Mouse (Mus musculus): ENCODE data around the gene Apobec4. TPM values are rescaled to one million over a fixed set of nuclear protein-coding genes. Genes with fewer than 3 reads are reported as not detected.

Apobec4 gene
- polyA plus RNA-seq, 1 experiment = not detected

DNA sequence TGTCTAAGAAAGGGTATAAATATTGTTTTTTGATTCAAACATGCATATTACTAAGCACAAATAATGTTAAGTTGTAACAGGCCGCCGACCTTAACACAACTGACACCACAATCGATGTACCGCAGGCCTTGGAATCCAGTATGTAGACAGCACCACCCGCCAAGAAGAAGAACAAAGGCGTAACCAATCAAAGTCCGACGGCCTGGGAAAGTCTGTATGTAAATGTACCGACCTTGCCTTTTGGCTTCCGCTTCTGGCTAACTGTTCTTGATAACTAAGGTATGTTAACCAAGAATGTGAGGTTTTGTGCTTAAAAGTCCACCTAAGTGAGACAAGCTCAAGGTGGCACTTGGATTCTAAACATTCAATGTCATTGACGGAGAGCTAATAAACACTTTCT lies 11.0 kb upstream of the Apobec4 start:
- no peaks in the 10 kb centered on the region for H3K36me3 ChIP-seq (ENCODE audit: control insufficient read depth, insufficient read depth)
- H3ac ChIP-seq (ENCODE audit: control insufficient read depth, insufficient read length, low read depth) = no peak overlapping the region
- TF ChIP-seq MYOG (IDR thresholded peaks at IDR 0.05; ENCODE audit: control insufficient read depth, extremely low read depth, insufficient read length) (no peak), CTCF (IDR thresholded peaks at IDR 0.05; ENCODE audit: control insufficient read depth, insufficient read depth, insufficient read length) (no peak), FOSL1 (IDR thresholded peaks at IDR 0.05; ENCODE audit: insufficient read depth, low read length, poor library complexity, severe bottlenecking) (no peak), CEBPB (IDR thresholded peaks at IDR 0.05; ENCODE audit: low read depth) (no peak), MAX (IDR thresholded peaks at IDR 0.05) (no peak), USF1 (IDR thresholded peaks at IDR 0.05; ENCODE audit: low read depth) (no peak), MYOD1 (IDR thresholded peaks at IDR 0.05; ENCODE audit: control insufficient read depth, insufficient read length, low read depth) (no peak)
- no peaks in the 10 kb centered on the region for H3K27me3 ChIP-seq (ENCODE audit: control insufficient read depth, insufficient read depth, insufficient read length)
- no peak overlapping the region for H3K4me3 ChIP-seq (ENCODE audit: insufficient read depth, poor library complexity, severe bottlenecking)
- H3K79me2 ChIP-seq (ENCODE audit: control insufficient read depth, insufficient read depth) = no peaks in the 10 kb centered on the region
- no peaks in the 10 kb centered on the region for H3K79me3 ChIP-seq (ENCODE audit: low read depth)

DNA sequence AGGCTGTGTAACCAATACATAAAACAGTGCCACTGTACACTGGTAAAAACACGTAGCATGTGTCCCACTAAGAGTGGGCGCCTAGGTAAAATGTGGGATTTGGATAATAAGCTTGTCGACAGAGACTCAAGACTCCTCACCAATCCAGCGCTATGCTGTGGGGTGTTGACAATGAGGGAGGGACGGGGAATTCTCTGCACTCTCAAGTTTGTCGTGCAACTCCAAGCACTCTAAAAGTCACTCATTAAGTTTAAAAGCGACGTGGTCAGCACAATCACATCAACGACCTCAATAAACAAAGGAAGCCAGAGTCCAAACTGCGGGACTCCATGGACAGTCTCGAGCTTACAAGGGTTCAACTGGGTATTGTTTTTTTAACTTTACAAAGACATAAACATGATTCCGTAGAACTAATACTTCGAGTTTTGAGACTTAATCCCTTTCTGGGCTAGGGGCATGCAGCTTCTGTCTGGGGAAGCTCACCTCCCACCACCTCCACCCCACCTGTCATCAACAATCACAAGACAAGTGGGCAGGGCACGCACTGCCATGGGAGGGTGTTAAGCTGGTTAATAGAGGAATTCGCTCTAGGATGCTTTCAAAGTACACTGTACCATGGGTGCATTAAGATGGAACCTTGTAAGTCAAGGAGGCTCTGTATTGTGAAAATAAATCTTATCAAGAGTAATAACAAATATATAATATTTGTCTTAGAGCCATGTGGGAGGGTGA lies 7.1 kb upstream of the Apobec4 start:
- Histone ChIP-seq H3K79me3 (ENCODE audit: low read depth) (no peaks in the 10 kb centered on the region), H3K36me3 (ENCODE audit: control insufficient read depth, insufficient read depth) (no peaks in the 10 kb centered on the region), H3K4me3 (ENCODE audit: insufficient read depth, poor library complexity, severe bottlenecking) (no peak overlapping the region), H3K79me2 (ENCODE audit: control insufficient read depth, insufficient read depth) (no peaks in the 10 kb centered on the region), H3ac (ENCODE audit: control insufficient read depth, insufficient read length, low read depth) (no peak overlapping the region), H3K27me3 (ENCODE audit: control insufficient read depth, insufficient read depth, insufficient read length) (no peaks in the 10 kb centered on the region)
- TF ChIP-seq MYOD1 (IDR thresholded peaks at IDR 0.05; ENCODE audit: control insufficient read depth, insufficient read length, low read depth) = peak; percentile 14
- no peak for TF ChIP-seq FOSL1 (IDR thresholded peaks at IDR 0.05; ENCODE audit: insufficient read depth, low read length, poor library complexity, severe bottlenecking)
- TF ChIP-seq MAX (IDR thresholded peaks at IDR 0.05) = no peak

DNA sequence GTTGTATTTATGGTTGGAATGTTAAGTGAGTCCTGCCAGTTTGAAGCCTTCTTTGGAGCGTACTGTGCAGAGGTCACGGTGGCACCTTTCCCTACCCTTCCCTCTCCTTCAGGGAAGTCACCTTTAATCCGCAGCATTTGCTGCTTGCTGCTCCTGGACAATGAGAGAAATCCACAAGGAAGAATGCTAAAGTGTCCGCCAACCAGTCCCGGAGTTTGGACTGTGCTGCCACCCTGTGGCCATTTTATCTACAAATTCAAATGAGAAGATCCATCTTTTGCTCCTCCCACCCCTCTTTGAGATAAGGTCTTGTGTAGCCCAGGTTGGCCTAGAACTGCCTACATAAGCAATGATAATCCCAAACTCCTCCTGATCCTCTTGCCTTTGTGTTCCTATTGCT lies 3.9 kb upstream of the Apobec4 start:
- no peak overlapping the region for H3K4me3 ChIP-seq (ENCODE audit: insufficient read depth, poor library complexity, severe bottlenecking)
- H3K27me3 ChIP-seq (ENCODE audit: control insufficient read depth, insufficient read depth, insufficient read length) = no peaks in the 10 kb centered on the region
- no peak overlapping the region for H3ac ChIP-seq (ENCODE audit: control insufficient read depth, insufficient read length, low read depth)
- H3K79me3 ChIP-seq (ENCODE audit: low read depth) = no peaks in the 10 kb centered on the region
- no peaks in the 10 kb centered on the region for H3K36me3 ChIP-seq (ENCODE audit: control insufficient read depth, insufficient read depth)
- no peaks in the 10 kb centered on the region for H3K79me2 ChIP-seq (ENCODE audit: control insufficient read depth, insufficient read depth)
- TF ChIP-seq MYOD1 (IDR thresholded peaks at IDR 0.05; ENCODE audit: control insufficient read depth, insufficient read length, low read depth) (no peak), CTCF (IDR thresholded peaks at IDR 0.05; ENCODE audit: control insufficient read depth, insufficient read depth, insufficient read length) (no peak), FOSL1 (IDR thresholded peaks at IDR 0.05; ENCODE audit: insufficient read depth, low read length, poor library complexity, severe bottlenecking) (no peak), CEBPB (IDR thresholded peaks at IDR 0.05; ENCODE audit: low read depth) (no peak), MAX (IDR thresholded peaks at IDR 0.05) (no peak), USF1 (IDR thresholded peaks at IDR 0.05; ENCODE audit: low read depth) (no peak), MYOG (IDR thresholded peaks at IDR 0.05; ENCODE audit: control insufficient read depth, extremely low read depth, insufficient read length) (no peak)

DNA sequence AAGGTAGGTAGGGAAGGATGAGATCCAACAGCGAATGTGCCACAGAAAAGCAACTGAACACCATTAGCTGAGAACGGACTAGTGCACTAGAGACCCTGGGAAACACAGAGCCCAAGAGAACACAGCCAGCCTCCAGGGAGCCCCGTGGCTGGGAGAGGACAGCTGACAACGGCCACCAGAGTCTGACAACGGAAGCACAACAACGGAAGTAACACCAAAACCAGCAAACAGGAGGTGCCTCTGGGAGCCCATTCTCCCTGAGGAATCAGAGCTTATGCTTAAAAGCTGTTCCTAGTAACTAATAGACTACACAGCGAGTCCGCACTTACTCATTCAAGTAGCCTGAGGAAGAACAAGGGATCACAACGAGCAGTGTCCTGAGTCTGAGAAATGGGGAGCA lies 1.1 kb upstream of the Apobec4 start:
- no peak for TF ChIP-seq CTCF (IDR thresholded peaks at IDR 0.05; ENCODE audit: control insufficient read depth, insufficient read depth, insufficient read length)
- TF ChIP-seq MYOG (IDR thresholded peaks at IDR 0.05; ENCODE audit: control insufficient read depth, extremely low read depth, insufficient read length) = no peak
- TF ChIP-seq FOSL1 (IDR thresholded peaks at IDR 0.05; ENCODE audit: insufficient read depth, low read length, poor library complexity, severe bottlenecking) = no peak
- Histone ChIP-seq H3K36me3 (ENCODE audit: control insufficient read depth, insufficient read depth) (no peaks in the 10 kb centered on the region), H3K79me3 (ENCODE audit: low read depth) (no peaks in the 10 kb centered on the region), H3K79me2 (ENCODE audit: control insufficient read depth, insufficient read depth) (no peaks in the 10 kb centered on the region), H3ac (ENCODE audit: control insufficient read depth, insufficient read length, low read depth) (no peak overlapping the region), H3K27me3 (ENCODE audit: control insufficient read depth, insufficient read depth, insufficient read length) (no peaks in the 10 kb centered on the region), H3K4me3 (ENCODE audit: insufficient read depth, poor library complexity, severe bottlenecking) (no peak overlapping the region)

DNA sequence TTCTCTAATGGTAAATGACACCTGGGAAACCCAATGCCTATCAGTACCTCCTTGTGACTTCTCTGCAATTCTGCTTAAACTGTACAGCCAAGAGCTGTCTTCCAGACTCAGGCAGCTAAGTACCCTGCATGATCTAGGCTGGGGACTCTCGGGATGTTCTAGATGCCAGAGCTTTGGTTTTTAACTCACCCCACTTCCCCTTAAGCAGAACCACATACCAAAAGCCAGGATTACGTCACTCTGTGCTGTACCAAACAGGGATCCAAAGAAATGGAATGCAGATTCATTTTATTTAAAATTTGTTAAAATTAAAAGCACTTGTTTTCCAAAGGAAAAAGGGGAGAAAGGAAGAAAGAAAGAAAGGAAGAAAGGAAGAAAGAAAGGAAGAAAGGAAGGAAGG lies 11.4 kb downstream of the Apobec4 start:
- TF ChIP-seq CEBPB (IDR thresholded peaks at IDR 0.05; ENCODE audit: low read depth) = no peak
- no peak for TF ChIP-seq MYOG (IDR thresholded peaks at IDR 0.05; ENCODE audit: control insufficient read depth, extremely low read depth, insufficient read length)
- no peak for TF ChIP-seq CTCF (IDR thresholded peaks at IDR 0.05; ENCODE audit: control insufficient read depth, insufficient read depth, insufficient read length)
- no peak for TF ChIP-seq USF1 (IDR thresholded peaks at IDR 0.05; ENCODE audit: low read depth)
- no peak for TF ChIP-seq MYOD1 (IDR thresholded peaks at IDR 0.05; ENCODE audit: control insufficient read depth, insufficient read length, low read depth)
- TF ChIP-seq MAX (IDR thresholded peaks at IDR 0.05) = no peak
- TF ChIP-seq FOSL1 (IDR thresholded peaks at IDR 0.05; ENCODE audit: insufficient read depth, low read length, poor library complexity, severe bottlenecking) = no peak

More for the DNA sequence above, 11.4 kb downstream of the Apobec4 start:
- H3K79me3 ChIP-seq (ENCODE audit: low read depth) = no peaks in the 10 kb centered on the region
- H3K36me3 ChIP-seq (ENCODE audit: control insufficient read depth, insufficient read depth) = no peaks in the 10 kb centered on the region
- H3K27me3 ChIP-seq (ENCODE audit: control insufficient read depth, insufficient read depth, insufficient read length) = no peaks in the 10 kb centered on the region
- H3K4me3 ChIP-seq (ENCODE audit: insufficient read depth, poor library complexity, severe bottlenecking) = no peak overlapping the region
- H3ac ChIP-seq (ENCODE audit: control insufficient read depth, insufficient read length, low read depth) = no peak overlapping the region
- H3K79me2 ChIP-seq (ENCODE audit: control insufficient read depth, insufficient read depth) = peaks cover 2% of the 10 kb centered on the region

All from C2C12 (cell line).